Mouse (Mus musculus): ENCODE results near the gene Uqcr10. TPM values are rescaled to one million over a fixed set of nuclear protein-coding genes. Genes with fewer than 3 reads are reported as not detected.

Gene Uqcr10
- polyA plus RNA-seq, 1 experiment from 2014 or later = 530 TPM

DNA sequence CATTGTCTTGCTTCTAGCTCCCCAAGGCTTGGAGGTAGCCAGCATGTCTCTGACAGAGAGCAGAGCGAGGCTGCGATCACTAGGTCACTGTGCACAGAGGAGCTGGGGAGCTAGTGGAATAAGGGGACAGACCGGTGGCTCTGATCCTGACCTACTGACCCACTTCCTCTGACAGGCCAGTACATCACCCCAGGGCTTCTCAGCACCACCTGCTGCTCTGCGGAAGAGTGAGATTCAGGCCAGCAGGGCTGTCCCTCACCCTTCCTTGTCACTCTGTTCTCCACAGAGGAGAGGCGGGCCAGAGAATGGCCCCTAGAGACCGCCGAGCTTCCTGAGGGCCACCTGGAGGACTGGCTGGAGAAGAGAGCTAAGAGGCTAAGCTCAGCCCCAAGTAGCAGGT is 27.6 kb upstream of the Uqcr10 start:
- no peaks in the 10 kb centered on the region for H3K9me3 ChIP-seq
- ATAC-seq (ENCODE audit: low FRiP score, low read depth) = no peak
- peaks cover 6% of the 10 kb centered on the region; the same call in 1 of the 2 replicates for H3K27me3 ChIP-seq
- peaks cover 8% of the 10 kb centered on the region for H3K4me1 ChIP-seq
- H3K4me2 ChIP-seq (replicated peaks) = no peak overlapping the region
- no peak overlapping the region for H3K27ac ChIP-seq (replicated peaks)
- H3K36me3 ChIP-seq = 0 out of 2 replicates have a peak, but pooled peaks cover under 1% of the 10 kb centered on the region
- H3K9ac ChIP-seq (replicated peaks) = no peak overlapping the region
- 71% methylated on average over 7 of the region's 7 CpGs for WGBS
- no peak overlapping the region for H3K4me3 ChIP-seq

DNA sequence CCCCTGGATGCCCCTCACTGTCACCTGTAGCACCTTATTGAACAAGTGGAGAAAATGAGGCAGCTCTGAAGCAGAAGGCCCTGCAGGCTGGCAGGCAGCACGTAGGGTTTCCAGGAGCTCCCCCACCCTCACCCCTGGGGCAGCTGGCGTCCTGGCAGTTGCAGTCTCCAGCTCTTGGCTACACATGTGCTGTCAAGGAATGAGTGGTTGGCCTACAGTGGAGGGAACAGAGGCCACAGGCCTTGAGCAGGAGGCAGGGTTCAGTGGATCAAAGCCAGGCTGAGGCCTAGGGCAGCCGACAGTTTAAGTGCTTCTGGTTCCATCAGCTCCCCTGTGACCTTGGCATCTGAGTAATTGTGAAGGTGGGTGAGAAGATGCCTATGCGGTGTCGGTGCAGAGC is 26.8 kb upstream of the Uqcr10 start:
- Histone ChIP-seq H3K27me3 (peaks cover 4% of the 10 kb centered on the region; the same call in 1 of the 2 replicates), H3K4me2 (replicated peaks) (no peak overlapping the region), H3K36me3 (peaks cover 9% of the 10 kb centered on the region; the same call in 1 of the 2 replicates), H3K27ac (replicated peaks) (no peak overlapping the region), H3K4me3 (no peak overlapping the region), H3K4me1 (peaks cover 8% of the 10 kb centered on the region), H3K9me3 (no peaks in the 10 kb centered on the region), H3K9ac (replicated peaks) (no peak overlapping the region)
- no peak for ATAC-seq (ENCODE audit: low FRiP score, low read depth)
- 85% methylated on average over 5 of the region's 5 CpGs for WGBS

DNA sequence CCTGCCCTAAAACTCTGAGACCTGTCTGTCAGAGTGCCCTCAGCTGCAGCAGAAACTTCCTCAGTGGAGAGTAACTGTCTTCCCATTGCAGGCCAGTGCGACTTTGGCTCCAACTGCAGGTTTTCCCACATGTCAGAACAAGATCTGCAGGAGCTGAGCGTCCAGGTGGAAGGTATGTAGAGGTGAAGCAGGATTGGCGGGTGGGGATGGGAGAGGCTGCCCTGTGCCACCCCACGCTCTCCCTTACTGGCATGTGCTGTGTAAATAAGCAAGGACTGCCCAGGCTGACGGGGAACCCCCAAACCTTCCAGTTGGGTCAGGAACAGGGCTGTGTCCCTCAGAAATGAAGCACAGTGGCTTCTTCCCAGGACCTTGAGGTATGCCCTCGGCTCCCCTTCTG is 26.0 kb upstream of the Uqcr10 start:
- no peak overlapping the region for H3K9ac ChIP-seq (replicated peaks)
- WGBS = 85% methylated on average over 6 of the region's 6 CpGs

DNA sequence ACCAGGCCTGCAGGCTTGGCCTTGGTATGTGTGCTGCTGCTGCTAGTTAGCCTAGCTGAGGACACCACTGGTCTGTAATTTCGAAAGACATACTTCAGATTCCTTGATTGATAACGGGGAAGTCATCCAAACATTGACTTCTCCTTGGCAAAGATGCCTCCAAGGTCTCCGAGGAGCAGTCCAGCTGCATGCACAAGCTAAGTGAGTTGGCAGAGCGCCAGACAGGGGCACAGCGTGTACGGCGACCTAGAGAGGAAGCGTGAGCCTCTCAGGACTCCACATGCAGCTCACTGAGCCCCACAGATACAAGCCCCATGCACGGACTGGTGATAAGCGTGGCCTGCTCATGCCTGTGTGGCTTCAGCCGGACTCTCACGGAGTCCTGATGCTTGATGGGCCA is 25.5 kb upstream of the Uqcr10 start:
- Histone ChIP-seq H3K27me3 (no peaks in the 10 kb centered on the region), H3K9me3 (no peaks in the 10 kb centered on the region), H3K4me3 (no peak overlapping the region), H3K9ac (replicated peaks) (no peak overlapping the region), H3K4me2 (replicated peaks) (no peak overlapping the region), H3K27ac (replicated peaks) (no peak overlapping the region), H3K4me1 (no peaks in the 10 kb centered on the region), H3K36me3 (peaks cover 22% of the 10 kb centered on the region)
- ATAC-seq (ENCODE audit: low FRiP score, low read depth) = no peak
- 88% methylated on average over 12 of the region's 12 CpGs for WGBS

More for the DNA sequence above, 26.0 kb upstream of the Uqcr10 start:
- peaks cover 2% of the 10 kb centered on the region for H3K4me1 ChIP-seq
- H3K4me2 ChIP-seq (replicated peaks) = no peak overlapping the region
- no peak overlapping the region for H3K27ac ChIP-seq (replicated peaks)
- H3K36me3 ChIP-seq = peaks cover 17% of the 10 kb centered on the region
- H3K9me3 ChIP-seq = no peaks in the 10 kb centered on the region
- no peaks in the 10 kb centered on the region for H3K27me3 ChIP-seq
- ATAC-seq (ENCODE audit: low FRiP score, low read depth) = no peak
- H3K4me3 ChIP-seq = no peak overlapping the region

DNA sequence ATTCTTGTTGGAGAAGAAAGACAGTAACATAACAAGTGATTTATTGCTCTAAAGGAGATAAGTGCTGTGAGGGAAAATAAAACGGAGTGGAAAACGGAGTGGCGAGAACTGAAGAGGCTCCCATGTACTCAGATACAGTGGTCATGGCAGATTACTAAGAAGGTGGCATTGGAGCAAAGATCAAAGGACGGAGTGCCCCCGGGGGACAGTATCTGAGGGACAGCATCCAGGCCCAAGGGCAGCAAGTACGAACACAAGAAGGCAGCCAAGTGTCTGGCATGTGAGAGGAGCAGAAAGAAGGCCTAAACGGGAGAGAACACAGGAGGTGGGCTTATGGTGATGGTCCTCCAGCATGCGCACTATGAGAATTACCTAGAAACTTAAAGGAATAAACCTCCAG is 17.6 kb upstream of the Uqcr10 start:
- H3K27ac ChIP-seq (replicated peaks) = no peak overlapping the region
- no peak overlapping the region for H3K4me3 ChIP-seq
- H3K4me1 ChIP-seq = no peaks in the 10 kb centered on the region
- no peak overlapping the region for H3K4me2 ChIP-seq (replicated peaks)
- no peak for ATAC-seq (ENCODE audit: low FRiP score, low read depth)
- H3K9ac ChIP-seq (replicated peaks) = no peak overlapping the region
- peaks cover 40% of the 10 kb centered on the region for H3K36me3 ChIP-seq
- no peaks in the 10 kb centered on the region for H3K27me3 ChIP-seq
- 86% methylated on average over 8 of the region's 8 CpGs for WGBS
- no peaks in the 10 kb centered on the region for H3K9me3 ChIP-seq

DNA sequence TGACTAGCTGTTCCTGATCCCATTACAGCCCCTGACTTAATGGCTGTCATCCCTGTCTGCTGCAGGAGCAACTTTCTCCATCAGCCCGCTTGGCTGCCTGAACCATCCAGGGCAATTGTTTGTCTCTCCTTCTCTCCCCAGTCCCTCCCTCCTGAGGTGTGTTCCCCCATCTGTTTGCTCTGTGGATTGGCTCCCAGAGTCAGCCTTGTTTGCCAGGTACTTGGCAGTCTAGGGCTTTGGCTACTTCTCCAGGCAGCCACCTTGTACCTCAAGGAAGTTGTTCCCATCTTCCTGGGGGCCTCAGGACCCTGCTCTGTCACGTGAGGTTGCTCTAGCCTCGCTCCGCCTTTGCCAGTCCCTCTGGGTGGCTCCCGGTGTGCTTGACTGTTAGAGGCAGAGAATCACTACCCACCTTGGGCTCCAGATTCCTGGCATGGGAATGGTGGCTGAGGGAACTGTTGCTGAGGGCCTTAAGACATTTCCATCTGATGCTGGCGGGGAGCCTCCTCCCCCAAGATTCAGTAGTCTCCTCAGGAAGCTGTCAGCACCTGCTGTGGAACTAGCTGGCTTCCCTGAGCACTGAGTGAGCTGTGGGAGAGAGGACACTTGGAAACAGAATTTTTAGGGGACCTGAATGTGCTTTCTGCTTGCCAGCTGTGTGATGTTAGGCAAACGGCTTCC is 16.9 kb upstream of the Uqcr10 start:
- H3K4me3 ChIP-seq = no peak overlapping the region
- no peak overlapping the region for H3K27ac ChIP-seq (replicated peaks)
- H3K4me2 ChIP-seq (replicated peaks) = no peak overlapping the region
- H3K4me1 ChIP-seq = no peaks in the 10 kb centered on the region
- no peaks in the 10 kb centered on the region for H3K9me3 ChIP-seq
- no peak for ATAC-seq (ENCODE audit: low FRiP score, low read depth)
- H3K36me3 ChIP-seq = peaks cover 33% of the 10 kb centered on the region
- H3K9ac ChIP-seq (replicated peaks) = no peak overlapping the region
- H3K27me3 ChIP-seq = no peaks in the 10 kb centered on the region
- WGBS = 52% methylated on average over 7 of the region's 7 CpGs

DNA sequence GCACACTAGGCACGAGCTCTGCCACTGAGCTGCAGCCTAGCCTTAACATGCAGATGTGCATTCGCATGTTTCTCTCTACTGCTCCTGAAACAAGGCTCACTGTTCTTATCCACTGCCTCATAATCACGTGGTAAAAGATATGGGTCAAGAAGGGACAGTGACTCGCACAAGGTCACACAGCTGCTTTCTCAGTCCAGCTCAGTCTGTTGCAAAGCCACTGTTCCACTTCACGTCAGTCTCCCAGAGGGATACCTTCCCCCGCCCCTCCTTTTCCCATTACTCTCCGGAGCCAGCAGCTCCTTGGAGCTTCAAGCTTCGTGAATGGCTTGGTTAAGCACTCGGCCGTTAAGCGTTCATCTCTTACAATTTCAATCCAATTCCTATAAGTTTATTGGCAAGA is 16.3 kb upstream of the Uqcr10 start:
- WGBS = 70% methylated on average over 11 of the region's 11 CpGs
- H3K4me3 ChIP-seq = no peak overlapping the region
- no peak for ATAC-seq (ENCODE audit: low FRiP score, low read depth)
- no peak overlapping the region for H3K27ac ChIP-seq (replicated peaks)
- H3K36me3 ChIP-seq = peaks cover 27% of the 10 kb centered on the region
- H3K9me3 ChIP-seq = no peaks in the 10 kb centered on the region
- no peaks in the 10 kb centered on the region for H3K4me1 ChIP-seq
- H3K9ac ChIP-seq (replicated peaks) = no peak overlapping the region
- H3K4me2 ChIP-seq (replicated peaks) = no peak overlapping the region
- H3K27me3 ChIP-seq = no peaks in the 10 kb centered on the region

DNA sequence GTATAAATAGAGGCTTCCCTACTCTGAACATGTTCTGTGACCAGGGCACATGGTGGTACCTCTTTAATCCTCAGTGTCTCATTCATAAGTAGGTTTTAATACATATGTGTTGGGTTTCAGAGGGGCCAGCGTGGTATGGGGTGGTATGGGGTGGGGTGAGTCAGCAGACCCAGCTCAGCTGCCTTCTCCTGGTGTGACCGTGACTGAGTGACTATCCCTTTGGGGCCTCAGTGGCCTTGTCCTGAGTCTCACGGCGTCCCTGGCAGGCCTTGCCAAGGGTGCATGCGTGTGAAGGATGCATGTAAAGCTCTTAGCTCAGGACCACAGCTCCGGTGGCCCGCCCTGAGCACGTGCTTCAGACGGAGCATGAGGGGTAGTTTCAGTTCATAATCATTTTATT is 15.8 kb upstream of the Uqcr10 start:
- Histone ChIP-seq H3K27me3 (no peaks in the 10 kb centered on the region), H3K4me2 (replicated peaks) (no peak overlapping the region), H3K36me3 (peaks cover 23% of the 10 kb centered on the region), H3K4me3 (no peak overlapping the region), H3K9me3 (no peaks in the 10 kb centered on the region), H3K27ac (replicated peaks) (no peak overlapping the region), H3K4me1 (no peaks in the 10 kb centered on the region), H3K9ac (replicated peaks) (no peak overlapping the region)
- ATAC-seq (ENCODE audit: low FRiP score, low read depth) = no peak
- 91% methylated on average over 9 of the region's 9 CpGs for WGBS

DNA sequence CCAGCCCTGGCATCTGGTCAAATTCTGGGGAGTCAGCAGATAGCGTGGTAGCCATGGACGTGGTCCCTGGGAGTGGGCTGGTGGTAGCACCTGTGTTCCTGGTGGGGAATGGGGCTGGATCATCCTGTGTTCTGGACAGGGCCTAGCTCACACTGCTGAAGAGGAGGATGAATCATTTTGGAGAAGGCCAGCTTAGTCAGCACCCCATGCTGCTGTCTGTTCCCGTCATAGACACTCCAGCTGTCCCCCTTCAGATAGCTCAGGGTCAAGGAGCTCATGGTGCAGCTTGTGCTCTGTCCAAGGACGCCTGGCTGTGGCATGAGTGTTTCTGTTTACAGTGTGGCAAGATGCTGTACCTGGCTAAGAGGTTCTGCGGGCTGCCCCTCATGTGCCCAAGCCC is 14.4 kb upstream of the Uqcr10 start:
- Histone ChIP-seq H3K9ac (replicated peaks) (no peak overlapping the region), H3K9me3 (no peaks in the 10 kb centered on the region), H3K4me3 (no peak overlapping the region), H3K27me3 (no peaks in the 10 kb centered on the region), H3K36me3 (peaks cover 11% of the 10 kb centered on the region), H3K4me1 (no peaks in the 10 kb centered on the region), H3K27ac (replicated peaks) (no peak overlapping the region), H3K4me2 (replicated peaks) (no peak overlapping the region)
- ATAC-seq (ENCODE audit: low FRiP score, low read depth) = no peak
- WGBS = 88% methylated on average over 5 of the region's 5 CpGs

DNA sequence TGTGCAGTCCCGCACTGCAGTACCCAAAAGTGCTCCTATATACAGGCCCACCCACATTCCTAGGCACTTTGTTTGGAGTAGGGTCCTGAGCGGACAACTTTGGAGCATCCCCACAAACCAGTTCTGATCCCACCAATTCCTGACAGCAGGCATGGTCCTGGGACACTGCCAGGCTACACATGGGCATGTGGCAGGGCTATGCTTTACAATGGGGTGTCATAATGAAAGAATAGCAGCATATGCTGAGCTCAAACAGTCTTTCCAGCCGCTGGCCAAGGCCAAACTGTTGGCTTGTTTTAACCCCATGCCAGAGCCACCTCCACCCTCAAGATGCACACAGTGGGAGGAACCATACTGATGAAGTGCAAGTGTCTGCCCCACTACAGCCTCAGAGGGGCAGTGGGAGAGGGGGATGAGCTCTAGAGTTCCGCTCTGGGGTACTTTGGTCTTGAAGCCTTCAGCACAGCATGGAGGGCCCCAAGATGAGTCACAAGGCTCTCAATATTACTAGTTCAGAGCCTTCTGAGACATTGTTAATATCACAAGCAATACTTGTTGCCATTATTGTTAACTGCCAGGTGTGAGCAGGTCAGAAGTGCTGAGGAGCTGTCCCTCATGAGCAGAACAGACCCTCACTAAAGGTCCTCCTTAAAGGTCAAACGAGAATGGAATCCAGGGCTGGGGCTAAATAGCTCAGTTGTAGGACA is 12.5 kb upstream of the Uqcr10 start:
- H3K27me3 ChIP-seq = no peaks in the 10 kb centered on the region
- no peaks in the 10 kb centered on the region for H3K4me1 ChIP-seq
- H3K27ac ChIP-seq (replicated peaks) = no peak overlapping the region
- no peak overlapping the region for H3K4me3 ChIP-seq
- H3K9me3 ChIP-seq = no peaks in the 10 kb centered on the region
- no peak overlapping the region for H3K4me2 ChIP-seq (replicated peaks)
- H3K9ac ChIP-seq (replicated peaks) = no peak overlapping the region
- ATAC-seq (ENCODE audit: low FRiP score, low read depth) = no peak
- WGBS = 86% methylated on average over 5 of the region's 5 CpGs
- H3K36me3 ChIP-seq = no peaks in the 10 kb centered on the region

DNA sequence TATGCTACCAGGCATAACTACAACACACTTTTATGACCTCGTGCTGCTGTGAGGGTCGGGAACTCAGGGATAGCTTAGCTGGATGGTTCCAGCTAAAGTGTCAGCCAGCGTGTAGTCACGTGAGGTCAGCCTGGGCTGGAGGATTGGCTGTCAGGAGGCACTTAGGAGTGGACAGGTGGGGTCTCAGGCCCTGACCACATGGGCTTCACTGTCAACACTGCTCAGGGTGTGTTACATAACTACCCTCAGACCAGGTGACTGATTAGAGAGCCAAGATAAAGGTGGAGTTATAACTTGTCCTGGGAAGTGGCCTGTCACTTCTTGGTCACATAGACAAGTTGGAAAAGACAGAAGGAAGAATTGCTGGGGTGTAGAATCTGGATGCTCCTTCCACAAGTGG is 11.5 kb upstream of the Uqcr10 start:
- no peak overlapping the region for H3K4me2 ChIP-seq (replicated peaks)
- H3K4me3 ChIP-seq = no peak overlapping the region
- no peak overlapping the region for H3K27ac ChIP-seq (replicated peaks)
- H3K9me3 ChIP-seq = no peaks in the 10 kb centered on the region
- no peak for ATAC-seq (ENCODE audit: low FRiP score, low read depth)
- H3K4me1 ChIP-seq = no peaks in the 10 kb centered on the region
- no peaks in the 10 kb centered on the region for H3K27me3 ChIP-seq
- no peaks in the 10 kb centered on the region for H3K36me3 ChIP-seq
- WGBS = 87% methylated on average over 4 of the region's 4 CpGs
- no peak overlapping the region for H3K9ac ChIP-seq (replicated peaks)

DNA sequence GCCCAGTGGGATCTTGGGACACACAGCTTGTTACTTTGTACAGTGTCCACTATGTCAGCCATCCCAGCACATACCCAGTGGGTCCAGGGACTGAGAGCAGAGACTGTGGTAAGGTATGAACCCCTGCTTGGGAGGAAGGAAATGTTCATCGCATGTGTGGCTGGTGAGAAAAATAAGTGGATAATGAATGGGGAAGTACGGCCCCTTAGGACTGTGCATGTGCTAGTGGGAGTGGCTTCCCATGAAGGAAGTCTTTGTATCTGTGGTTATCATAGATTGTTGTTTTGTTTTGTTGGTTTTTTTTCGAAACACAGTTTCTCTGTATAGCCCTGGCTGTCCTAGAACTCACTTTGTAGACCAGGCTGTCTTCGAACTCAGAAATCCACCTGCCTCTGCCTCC is 10.6 kb upstream of the Uqcr10 start:
- no peak overlapping the region for H3K4me2 ChIP-seq (replicated peaks)
- 89% methylated on average over 4 of the region's 4 CpGs for WGBS
- no peaks in the 10 kb centered on the region for H3K27me3 ChIP-seq
- H3K9ac ChIP-seq (replicated peaks) = no peak overlapping the region
- no peaks in the 10 kb centered on the region for H3K9me3 ChIP-seq
- H3K4me1 ChIP-seq = no peaks in the 10 kb centered on the region
- ATAC-seq (ENCODE audit: low FRiP score, low read depth) = no peak
- H3K27ac ChIP-seq (replicated peaks) = no peak overlapping the region
- no peaks in the 10 kb centered on the region for H3K36me3 ChIP-seq
- no peak overlapping the region for H3K4me3 ChIP-seq
